Mouse (Mus musculus) lung, postnatal 10 days (tissue): ENCODE measurements at regions not wholly inside any gene's neighbourhood (a gene's known extent, or its start where the extent isn't known, plus 50 kb on each side); places are given as distances from the start of the nearest gene placed in this dataset.

Experiments
- DNase-seq: peaks from one replicate; pipeline ENCODE4 v3.0.0; 2021

GRCm38 (mm10) chr12:71743345-71743744 lies 87.5 kb upstream of the Daam1 start:
- no peak for DNase-seq

DNA sequence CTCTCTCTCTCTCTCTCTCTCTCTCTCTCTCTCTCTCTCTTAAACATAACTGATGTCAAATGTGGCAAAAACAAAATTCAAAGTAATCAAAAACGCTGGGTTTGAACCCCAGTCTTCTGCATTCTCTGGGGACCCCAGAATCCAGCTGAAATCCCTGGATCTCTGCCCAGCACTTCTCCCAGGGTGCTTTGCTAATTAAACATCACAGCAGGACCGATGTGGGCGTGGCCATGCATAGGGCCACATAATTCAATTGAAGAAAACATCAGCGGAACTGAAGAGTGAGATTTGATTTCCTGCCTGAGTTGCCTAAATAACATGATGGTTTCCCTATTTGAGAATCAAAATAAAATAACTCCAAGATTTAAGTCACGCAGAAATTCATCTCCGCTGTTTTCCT lies 84.9 kb upstream of the Daam1 start:
- DNase-seq = peak; percentile 47

GRCm38 (mm10) chr12:71747386-71747785 lies 83.5 kb upstream of the Daam1 start:
- DNase-seq = no peak

- peak; percentile 70 for DNase-seq
These were observed 83.0 kb upstream of the Daam1 start for GRCm38 (mm10) chr12:71747831-71748368.

DNA sequence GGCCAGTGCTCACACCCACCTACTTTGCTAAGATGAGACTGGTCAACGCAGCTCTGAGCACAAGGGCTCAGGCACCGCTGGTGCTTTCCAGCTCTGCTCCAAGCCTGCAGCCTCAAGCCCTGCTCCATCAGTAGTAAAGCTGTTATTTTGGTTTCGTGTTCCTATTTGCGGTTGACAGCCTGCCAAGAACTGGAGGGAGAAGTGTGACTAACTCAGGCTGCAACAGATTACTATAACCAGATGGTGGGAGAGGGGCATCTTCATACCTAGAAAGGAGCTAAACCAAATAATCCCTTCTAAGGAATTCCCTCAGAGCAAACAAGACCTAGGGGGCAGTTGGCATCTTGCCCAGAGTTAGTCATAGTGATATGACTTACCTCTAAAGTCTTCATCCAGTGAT lies 82.1 kb upstream of the Daam1 start:
- DNase-seq = peak; percentile 74

DNA sequence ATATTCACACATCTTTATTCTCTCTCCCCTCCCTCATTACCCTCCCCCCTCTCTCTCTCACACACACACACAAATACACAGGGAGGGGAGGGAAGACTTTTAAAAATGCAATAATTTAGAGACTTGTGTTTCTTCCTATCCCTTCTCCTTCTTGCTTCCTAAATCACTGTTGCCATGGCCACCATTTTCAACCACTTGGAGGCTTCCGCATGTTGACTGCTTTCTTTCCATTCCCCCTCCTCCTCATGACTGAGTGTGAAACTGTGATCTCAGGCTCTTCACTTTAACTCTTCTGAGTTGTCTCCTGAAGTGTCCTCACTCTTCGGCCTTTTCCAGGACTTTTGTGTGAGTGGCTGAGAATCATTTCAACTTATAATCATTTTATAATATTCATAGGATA lies 81.2 kb upstream of the Daam1 start:
- DNase-seq = peak; percentile 42

DNA sequence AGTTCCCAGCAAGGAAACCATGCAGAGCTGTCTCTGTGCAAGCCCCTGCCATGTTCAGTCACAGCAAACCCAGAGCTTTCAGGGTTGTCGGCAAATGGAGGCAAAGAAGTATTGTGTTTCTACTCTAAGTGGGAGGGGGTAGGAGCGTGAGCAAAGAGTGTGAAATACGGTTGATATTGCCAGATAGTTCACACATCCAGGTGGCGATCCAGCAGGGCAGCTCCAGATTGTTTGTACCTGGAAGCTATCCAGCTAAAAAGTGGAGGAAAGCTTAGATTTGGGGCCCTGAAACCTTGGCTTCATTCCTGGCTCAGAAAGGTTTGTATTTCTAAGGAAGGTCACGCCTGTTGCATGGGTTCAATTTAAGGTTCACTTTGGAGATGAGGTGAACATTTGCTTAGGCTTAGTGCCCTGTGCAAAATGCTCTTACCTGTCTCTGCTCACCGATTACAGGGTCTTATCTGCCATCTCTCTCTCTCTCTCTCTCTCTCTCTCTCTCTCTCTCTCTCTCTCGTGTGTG lies 78.1 kb upstream of the Daam1 start:
- no peak for DNase-seq

- no peak for DNase-seq
These were observed 77.6 kb upstream of the Daam1 start for GRCm38 (mm10) chr12:71753276-71753675.

- no peak for DNase-seq
These were observed 67.7 kb upstream of the Daam1 start for GRCm38 (mm10) chr12:71763194-71763593.

DNA sequence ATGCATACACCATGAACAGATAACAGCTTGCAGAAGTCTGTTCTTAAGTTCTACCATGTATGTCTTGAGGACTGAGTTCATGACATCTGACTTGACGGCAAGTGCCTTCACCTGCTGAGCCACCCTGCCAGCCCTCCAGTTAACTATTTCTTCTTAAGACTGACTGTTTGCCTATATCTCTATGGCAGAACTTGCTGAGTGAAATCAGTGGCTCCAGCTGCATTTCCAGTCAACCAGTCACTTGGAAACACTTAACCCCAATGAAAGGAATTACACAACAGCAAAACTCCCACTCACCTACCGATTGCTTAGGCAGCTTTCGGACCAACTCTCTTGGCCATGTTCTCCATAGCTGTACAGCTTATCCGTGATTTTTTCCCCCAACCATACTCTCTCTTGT lies 64.8 kb upstream of the Daam1 start:
- no peak for DNase-seq

DNA sequence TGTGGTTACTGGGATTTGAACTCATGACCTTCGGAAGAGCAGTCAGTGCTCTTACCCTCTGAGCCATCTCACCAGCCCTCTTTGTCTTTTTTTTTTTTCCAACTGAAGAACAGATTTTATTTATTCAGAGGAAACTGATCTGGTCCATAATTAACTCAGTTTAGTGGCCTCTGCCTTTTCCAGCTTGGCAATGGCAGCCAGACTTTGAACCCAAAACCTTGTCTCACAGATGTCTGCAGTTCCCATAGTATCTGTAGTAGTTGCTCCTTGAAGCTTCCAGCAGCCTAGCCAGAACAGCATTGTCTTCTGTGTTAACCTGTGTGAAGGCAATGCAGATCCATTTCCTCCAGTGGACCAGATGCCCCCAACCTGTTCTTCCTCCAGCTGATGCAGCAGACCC lies 64.2 kb upstream of the Daam1 start:
- DNase-seq = no peak

DNA sequence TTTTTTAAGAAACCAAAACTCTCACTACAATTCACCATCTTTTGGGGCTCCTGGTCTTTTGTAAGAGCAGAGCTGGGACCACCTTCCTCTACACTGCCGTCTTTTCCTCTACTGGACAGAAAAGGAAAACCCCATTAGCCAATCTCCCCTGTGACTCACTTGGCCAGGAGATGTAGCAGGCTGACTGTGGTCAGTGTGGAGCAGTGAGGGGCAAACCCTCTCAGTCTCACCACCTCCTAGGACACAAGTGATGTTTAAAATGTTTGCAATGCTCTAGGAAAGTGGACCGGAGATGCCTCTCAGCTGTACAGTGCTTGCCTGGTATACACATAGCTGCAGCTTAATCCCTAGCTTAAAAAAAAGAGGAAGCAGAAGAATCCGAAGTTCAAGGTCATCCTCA lies 63.0 kb upstream of the Daam1 start:
- no peak for DNase-seq

- DNase-seq = peak; percentile 88
These were observed 62.4 kb upstream of the Daam1 start for GRCm38 (mm10) chr12:71768471-71768870.

- no peak for DNase-seq
These were observed 62.0 kb upstream of the Daam1 start for GRCm38 (mm10) chr12:71768890-71769289.

DNA sequence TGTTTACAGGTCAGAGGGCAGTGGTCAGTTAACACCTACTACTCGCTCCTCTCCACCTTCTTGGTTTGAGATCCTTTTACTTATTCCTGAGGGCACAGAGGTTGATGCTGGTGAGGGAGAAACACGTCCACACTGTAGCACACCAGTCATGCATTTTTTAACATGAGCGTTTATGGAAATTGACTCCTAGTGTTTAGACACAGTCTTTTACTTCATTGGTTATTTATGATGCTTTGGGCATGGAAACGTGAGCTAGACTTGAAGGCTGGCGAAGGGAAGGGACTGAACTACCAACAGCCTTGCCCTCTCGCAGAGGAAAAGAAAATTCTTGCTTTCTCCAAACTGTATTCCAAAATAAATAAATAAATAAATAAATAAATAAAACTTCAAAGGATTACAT lies 61.6 kb upstream of the Daam1 start:
- no peak for DNase-seq

GRCm38 (mm10) chr12:71773891-71774290 lies 57.0 kb upstream of the Daam1 start:
- DNase-seq = no peak

DNA sequence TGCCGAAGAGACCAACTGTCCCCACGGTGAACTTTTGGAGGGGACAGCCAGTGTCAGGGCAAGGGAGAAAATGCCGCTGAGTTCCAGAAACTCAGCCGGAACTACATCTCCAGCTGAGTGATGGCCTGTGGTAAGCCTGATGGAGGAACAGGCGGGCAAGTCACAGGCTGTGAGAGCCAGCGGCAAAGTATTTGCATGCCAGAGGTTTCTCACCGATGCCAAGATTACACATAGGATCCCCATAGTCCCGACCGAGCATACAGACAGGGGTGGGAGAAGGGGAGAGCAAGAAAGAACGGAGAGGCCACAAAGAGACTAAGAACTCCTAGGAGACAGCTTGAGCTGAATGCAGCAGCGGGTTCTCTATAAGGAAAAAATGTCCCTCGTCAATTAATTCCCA lies 55.8 kb upstream of the Daam1 start:
- no peak for DNase-seq

GRCm38 (mm10) chr12:71778137-71778536 lies 52.7 kb upstream of the Daam1 start:
- DNase-seq = peak; percentile 67

GRCm38 (mm10) chr12:71778948-71779347 lies 51.9 kb upstream of the Daam1 start:
- no peak for DNase-seq

- no peak for DNase-seq
These were observed 51.5 kb upstream of the Daam1 start for GRCm38 (mm10) chr12:71779418-71779817.
